Mouse (Mus musculus) Patski (cell line): Measurements from ENCODE around the gene Cobl. TPM values are rescaled to one million over a fixed set of nuclear protein-coding genes. Genes with fewer than 3 reads are reported as not detected.

Experiments
- ATAC-seq: fragments of 100-300 bp; one replicate; pipeline ENCODE4 v1.8.0; 2021
- CTCF ChIA-PET: fragments of 350-600 bp; sonication (Branson Sonifier 250); formaldehyde crosslinking; loops from one replicate; lab custom pipeline; 2022; ENCODE audit warnings: inconsistent platforms; lab: Charles Lee
- POLR2A ChIA-PET: fragments of 350-600 bp; sonication (Branson Sonifier 250); formaldehyde crosslinking; loops from one replicate; lab custom pipeline; 2022; ENCODE audit warnings: antibody characterized with exemption, inconsistent platforms; lab: Charles Lee
- DNase-seq: peaks from one replicate; pipeline ENCODE4 v3.0.0-alpha.2; 2011; ENCODE audit warnings: low read depth, low spot score
- H3K27me3 ChIP-seq: fragments of 371-371 bp; one replicate; pipeline ENCODE4 v1.5.1; 2021
- CTCF ChIP-seq: fragments of 100-300 bp; IDR thresholded peaks from one replicate; pipeline ENCODE4 v1.5.1; 2021
- in situ Hi-C: fragments of 300-500 bp; cut with MboI; formaldehyde crosslinking; loops from 3 replicates; pipeline ENCODE4 v1.11.1; 2018; ENCODE audit warnings: low pct_unique_long_range_greater_than_20kb, mixed read lengths
- polyA plus RNA-seq: library from polyadenylated mRNA; unstranded; gene quantifications from one replicate; pipeline ENCODE4 v1.2.3, GENCODE M21; 2021

Cobl gene
- polyA plus RNA-seq, 1 experiment from 2014 or later, result 51.7 TPM

- POLR2A ChIA-PET, result interaction anchor here (1.1 kb wide), 1 partner anchor 20 kb away, joined by 3 read pairs; no protein-coding TSS in a partner anchor
- CTCF ChIA-PET, result interaction anchor here (0.8 to 1.6 kb wide), 3 partner anchors 14 to 22 kb away, joined by 3 read pairs; no protein-coding TSS in a partner anchor
- no peak for DNase-seq
Measured at GRCm38 (mm10) chr11:12336145-12336544, 128.6 kb downstream of the Cobl start.

GRCm38 (mm10) chr11:12331997-12332396, 132.8 kb downstream of the Cobl start:
- DNase-seq (peak; percentile 77), ATAC-seq (peak; percentile 83)
- TF ChIP-seq CTCF, result no peak
- POLR2A ChIA-PET, result no interaction called here
- in situ Hi-C loops, result no loop called here
- no peaks in the 10 kb centered on the region for H3K27me3 ChIP-seq
- CTCF ChIA-PET, result interaction anchor here (1.7 to 2.2 kb wide), 2 partner anchors 12 to 41 kb away, joined by 7 to 8 read pairs; no protein-coding TSS in a partner anchor

More at GRCm38 (mm10) chr11:12336145-12336544, 128.6 kb downstream of the Cobl start:
- peak; percentile 54 for ATAC-seq
- TF ChIP-seq CTCF, result no peak
- in situ Hi-C loops, result no loop called here
- no peaks in the 10 kb centered on the region for H3K27me3 ChIP-seq

DNA sequence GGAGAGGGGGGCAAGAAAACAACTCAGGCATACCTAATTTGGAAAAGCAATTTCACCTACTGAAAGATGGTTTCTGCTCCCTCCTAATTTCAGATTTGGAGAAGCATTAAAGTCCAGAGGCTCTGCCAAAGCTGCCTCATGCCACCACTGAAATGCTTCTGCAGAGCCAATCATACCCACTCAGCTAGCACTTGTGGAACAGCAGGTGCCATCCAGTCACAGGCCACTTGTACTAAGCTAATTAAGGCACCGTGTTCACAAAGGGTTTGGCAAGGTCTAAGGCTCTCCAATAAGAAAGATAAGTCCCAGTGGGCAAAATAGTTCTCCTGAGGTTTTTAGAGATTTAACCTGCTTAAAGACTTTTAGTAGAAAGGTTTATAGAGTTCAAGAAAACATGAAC, 143.3 kb downstream of the Cobl start:
- POLR2A ChIA-PET, result no interaction called here
- H3K27me3 ChIP-seq, result no peaks in the 10 kb centered on the region
- CTCF ChIA-PET, result interaction anchor here (1.2 to 1.6 kb wide), 4 partner anchors 8 to 428 kb away, joined by 3 to 5 read pairs (median 3); no protein-coding TSS in a partner anchor
- ATAC-seq (no peak), DNase-seq (no peak)
- no peak for TF ChIP-seq CTCF
- in situ Hi-C loops, result no loop called here

- POLR2A ChIA-PET, result no interaction called here
- in situ Hi-C loops, result no loop called here
- ATAC-seq (no peak), DNase-seq (no peak)
- no peaks in the 10 kb centered on the region for H3K27me3 ChIP-seq
- CTCF ChIA-PET, result interaction anchor here (1.2 to 1.9 kb wide), 2 partner anchors 12 to 240 kb away, joined by 3 to 8 read pairs; no protein-coding TSS in a partner anchor
- no peak for TF ChIP-seq CTCF
Measured at GRCm38 (mm10) chr11:12319318-12319717, 145.4 kb downstream of the Cobl start.

- no peak for TF ChIP-seq CTCF
- no peak for DNase-seq
- in situ Hi-C loops, result no loop called here
- ATAC-seq, result no peak
- ChIA-PET POLR2A (no interaction called here), CTCF (interaction anchor here (0.8 to 2.3 kb wide), 2 partner anchors 31 to 225 kb away, joined by 3 to 7 read pairs; no protein-coding TSS in a partner anchor)
- H3K27me3 ChIP-seq, result no peaks in the 10 kb centered on the region
Measured at GRCm38 (mm10) chr11:12315670-12316069, 149.1 kb downstream of the Cobl start.

DNA sequence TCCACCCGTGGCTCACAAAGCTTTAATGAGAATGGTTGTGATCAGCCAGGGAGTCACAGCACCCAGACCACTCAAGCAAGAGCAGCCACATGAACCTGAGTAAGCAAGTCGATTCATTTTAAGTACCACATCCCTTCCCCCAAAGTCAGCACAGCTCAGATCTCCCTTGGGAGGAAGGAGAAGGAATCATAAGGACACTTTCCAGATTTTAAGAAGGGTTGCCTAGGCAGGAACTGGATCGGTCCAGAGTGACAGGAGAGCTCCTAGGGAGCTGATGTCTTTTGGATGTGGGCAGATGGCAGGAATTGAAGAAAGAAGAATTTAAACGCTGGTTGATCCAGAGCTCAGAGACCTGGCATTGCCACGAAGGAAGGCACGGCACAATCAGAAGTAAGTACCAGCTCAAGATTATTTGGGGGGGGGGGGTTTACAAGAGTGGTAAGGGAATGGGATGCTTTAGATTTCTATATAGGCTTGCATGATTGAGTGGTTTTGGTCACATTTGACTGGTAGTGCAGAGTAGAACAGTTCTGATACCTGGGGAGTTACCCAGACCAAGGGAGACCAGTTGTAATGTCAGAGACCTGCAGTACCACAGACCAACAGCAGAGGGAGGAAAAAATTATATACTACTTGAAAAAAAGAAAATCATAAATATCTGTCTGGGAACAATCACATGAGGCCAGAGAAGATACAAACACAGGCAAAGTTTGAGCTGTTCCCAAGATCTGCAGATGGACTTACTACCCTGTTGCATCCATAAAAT, 150.3 kb downstream of the Cobl start:
- ChIA-PET CTCF (interaction anchor here (0.6 to 2.3 kb wide), 7 partner anchors 12 to 245 kb away, joined by 3 to 9 read pairs (median 4); no protein-coding TSS in a partner anchor), POLR2A (interaction anchor here (0.6 kb wide), 1 partner anchor 186 kb away, joined by 3 read pairs; no protein-coding TSS in a partner anchor)
- in situ Hi-C loops, result no loop called here
- ATAC-seq (no peak), DNase-seq (no peak)
- H3K27me3 ChIP-seq, result no peaks in the 10 kb centered on the region
- peak; percentile 63 for TF ChIP-seq CTCF

- DNase-seq (no peak), ATAC-seq (no peak)
- ChIA-PET POLR2A (no interaction called here), CTCF (interaction anchor here (0.9 kb wide), 1 partner anchor 10 kb away, joined by 3 read pairs; no protein-coding TSS in a partner anchor)
- H3K27me3 ChIP-seq, result no peaks in the 10 kb centered on the region
- no peak for TF ChIP-seq CTCF
- in situ Hi-C loops, result no loop called here
Measured at GRCm38 (mm10) chr11:12311419-12311818, 153.3 kb downstream of the Cobl start.

GRCm38 (mm10) chr11:12309423-12310023, 155.2 kb downstream of the Cobl start:
- no peak for DNase-seq
- no peak for TF ChIP-seq CTCF
- ChIA-PET POLR2A (no interaction called here), CTCF (interaction anchor here (0.7 to 1.2 kb wide), 4 partner anchors 13 to 268 kb away, joined by 3 read pairs; no protein-coding TSS in a partner anchor)
- in situ Hi-C loops, result no loop called here
- H3K27me3 ChIP-seq, result no peaks in the 10 kb centered on the region
- peak; percentile 58 for ATAC-seq

DNA sequence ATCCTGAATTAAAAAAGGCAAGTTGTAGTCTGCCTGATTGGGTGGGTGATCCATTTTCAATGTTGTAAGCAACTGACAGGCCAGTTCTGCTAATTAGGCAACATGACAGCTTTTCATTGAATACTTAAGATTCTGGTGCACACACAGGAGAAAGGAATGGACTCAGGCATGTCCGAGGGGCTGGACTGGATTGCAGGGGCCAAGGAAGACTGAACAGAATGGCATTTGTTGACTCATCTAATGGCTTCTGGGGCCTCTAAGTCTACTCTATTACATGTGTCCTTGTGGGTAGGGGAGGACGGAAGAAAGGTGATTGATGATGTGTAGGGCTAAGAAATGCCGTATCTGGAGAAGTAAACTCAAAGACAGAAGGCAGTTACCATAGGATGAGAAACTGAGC, 159.9 kb downstream of the Cobl start:
- H3K27me3 ChIP-seq, result no peaks in the 10 kb centered on the region
- DNase-seq (no peak), ATAC-seq (peak; percentile 93)
- no peak for TF ChIP-seq CTCF
- ChIA-PET CTCF (interaction anchor here (1.4 kb wide), 1 partner anchor 55 kb away, joined by 4 read pairs; no protein-coding TSS in a partner anchor), POLR2A (interaction anchor here (0.5 kb wide), 1 partner anchor 412 kb away, joined by 3 read pairs; no protein-coding TSS in a partner anchor)
- in situ Hi-C loops, result loop anchor here (5.0 kb wide), 1 partner anchor 237 kb away; no protein-coding TSS in a partner anchor

DNA sequence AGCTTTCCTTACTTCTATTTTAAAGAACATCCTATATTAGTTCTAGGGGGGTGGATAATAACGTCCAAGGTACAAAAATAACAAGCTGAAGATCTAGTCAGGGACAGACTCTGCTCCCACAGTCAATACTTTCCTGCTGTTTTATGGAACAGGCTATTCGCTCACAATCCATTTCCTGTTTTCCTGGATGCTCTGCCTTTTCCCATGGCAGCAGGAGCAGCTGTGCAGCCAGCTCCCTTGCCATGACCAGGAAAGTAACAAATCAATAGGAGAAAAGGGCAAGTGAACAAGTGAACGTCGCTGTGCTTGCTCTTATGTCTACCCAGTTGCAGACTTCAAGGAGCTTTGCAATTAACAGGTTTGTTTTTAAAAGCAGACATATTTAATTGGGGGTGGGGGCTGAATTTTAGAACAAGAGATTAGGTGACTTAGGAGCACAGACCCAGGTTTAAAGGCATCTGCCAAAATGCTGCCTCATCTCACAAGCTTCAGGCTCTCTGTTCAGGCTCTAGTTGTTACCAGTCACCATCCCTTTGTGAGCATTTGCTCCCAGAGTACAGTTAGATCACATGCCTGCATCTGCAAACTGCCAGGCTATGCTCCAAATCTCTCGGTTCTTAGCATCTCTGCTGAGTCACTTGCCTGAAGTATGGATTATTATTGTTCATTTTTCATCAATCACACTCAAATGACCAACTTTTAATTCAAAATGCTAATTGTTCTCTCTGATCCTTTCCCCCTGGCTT, 164.9 kb downstream of the Cobl start:
- no peak for TF ChIP-seq CTCF
- CTCF ChIA-PET, result interaction anchor here (1.2 kb wide), 1 partner anchor 8 kb away, joined by 6 read pairs; no protein-coding TSS in a partner anchor
- POLR2A ChIA-PET, result no interaction called here
- no peaks in the 10 kb centered on the region for H3K27me3 ChIP-seq
- no peak for ATAC-seq
- in situ Hi-C loops, result loop anchor here (5.0 kb wide), 1 partner anchor 242 kb away; no protein-coding TSS in a partner anchor
- DNase-seq, result no peak
